In genomic region chr5:73079801-73080200, GRCm38 (mm10) we compare ENCODE assay signal across 23 mouse cellular contexts.
A peak's percentile ranks its signal among the peaks of the same experiment; 100 is the strongest.
DNase-seq lines count a peak whose midpoint lies in the region; ATAC-seq and TF ChIP-seq lines count a peak whose summit lies in the region.
"Had no signal": no experiment of that assay in that cellular context is flagged by ENCODE, and none has a peak within 500 bp of the region (broad histone marks: within the 10 kb centered on the region; RNA-seq: fewer than 3 reads in every experiment).

No protein-coding gene starts in this region.

- no peaks in the 10 kb centered on the region for H3K27me3 ChIP-seq in midbrain, postnatal 0 days (ENCODE audit: insufficient read depth, low read length)
- H3K27me3 ChIP-seq in midbrain, embryonic 13.5 days, result no peaks in the 10 kb centered on the region
- H3K27me3 ChIP-seq in neural tube, embryonic 15.5 days (replicated peaks), result no peaks in the 10 kb centered on the region
- H3K27me3 ChIP-seq in limb, embryonic 10.5 days (ENCODE audit: low read depth, poor library complexity, severe bottlenecking), result no peaks in the 10 kb centered on the region
- H3K27me3 ChIP-seq: CH12.LX; embryonic facial prominence, embryonic 12.5 days; forebrain, embryonic 13.5 days; forebrain, embryonic 15.5 days; Patski had no signal

- no peak overlapping the region for H3K27ac ChIP-seq in midbrain, postnatal 0 days (ENCODE audit: low read depth, low read length)
- H3K27ac ChIP-seq in midbrain, embryonic 13.5 days, result no peak overlapping the region
- H3K27ac ChIP-seq in ES-E14 (ENCODE audit: insufficient read depth, low read depth, low read length, poor library complexity, severe bottlenecking), result no peak overlapping the region
- H3K27ac ChIP-seq in neural tube, embryonic 15.5 days (replicated peaks), result no peak overlapping the region
- H3K27ac ChIP-seq in limb, embryonic 10.5 days, result no peak overlapping the region
- H3K27ac ChIP-seq: embryonic facial prominence, embryonic 10.5 days; embryonic facial prominence, embryonic 12.5 days; forebrain, embryonic 13.5 days; forebrain, embryonic 15.5 days had no signal

- in situ Hi-C loops in ES-E14 (cut with MboI; ENCODE audit: low sequenced_read_pairs in 2 of 2, unreplicated experiment in 2 of 2), result no loop called here

- ATAC-seq in midbrain, postnatal 0 days (ENCODE audit: low FRiP score), result no peak
- ATAC-seq in midbrain, embryonic 13.5 days, result no peak
- no peak for ATAC-seq in neural tube, embryonic 15.5 days (ENCODE audit: low FRiP score)
- ATAC-seq: activated CD4-positive, CD25-positive, alpha-beta regulatory T cell, adult 4 months; CD4-positive, CD25-positive, alpha-beta regulatory T cell, adult 4 months; forebrain, embryonic 13.5 days; forebrain, embryonic 15.5 days; forebrain, postnatal 0 days; Patski had no signal

- no peaks in the 10 kb centered on the region for H3K4me1 ChIP-seq in midbrain, postnatal 0 days (ENCODE audit: insufficient read depth, low read length)
- H3K4me1 ChIP-seq in midbrain, embryonic 13.5 days (replicated peaks), result no peaks in the 10 kb centered on the region
- peaks cover 0 to 2% of the 10 kb centered on the region in 2 experiments; a peak in 2 of 4 replicates for H3K4me1 ChIP-seq in ES-E14 (ENCODE audit: control insufficient read depth in 2 of 2, insufficient read depth in 2 of 2, low read length in 2 of 2, poor library complexity in 1 of 2)
- no peaks in the 10 kb centered on the region for H3K4me1 ChIP-seq in neural tube, embryonic 15.5 days
- H3K4me1 ChIP-seq in limb, embryonic 10.5 days, result no peaks in the 10 kb centered on the region
- H3K4me1 ChIP-seq: embryonic facial prominence, embryonic 10.5 days; embryonic facial prominence, embryonic 12.5 days; forebrain, embryonic 13.5 days; forebrain, embryonic 15.5 days had no signal

- H3K36me3 ChIP-seq in midbrain, postnatal 0 days (ENCODE audit: insufficient read depth, low read length), result peaks cover 50% of the 10 kb centered on the region
- peaks cover 78% of the 10 kb centered on the region for H3K36me3 ChIP-seq in midbrain, embryonic 13.5 days
- peaks cover 24% of the 10 kb centered on the region for H3K36me3 ChIP-seq in ES-E14 (ENCODE audit: control insufficient read depth, insufficient read depth, low read length, poor library complexity, severe bottlenecking)
- peaks cover 65% of the 10 kb centered on the region for H3K36me3 ChIP-seq in neural tube, embryonic 15.5 days
- peaks cover 79% of the 10 kb centered on the region for H3K36me3 ChIP-seq in limb, embryonic 10.5 days

- WGBS in midbrain, postnatal 0 days, result 78% methylated on average over 5 of the region's 5 CpGs
- 92% methylated on average over 5 of the region's 5 CpGs for WGBS in midbrain, embryonic 13.5 days
- 84% methylated on average over 5 of the region's 5 CpGs for WGBS in neural tube, embryonic 15.5 days
- 76% methylated on average over 5 of the region's 5 CpGs for WGBS in limb, embryonic 10.5 days

- peak; percentile 5; the same call in 1 of the 2 replicates for TF ChIP-seq CTCF in midbrain, postnatal 0 days (IDR thresholded peaks at IDR 0.05)

- H3K9ac ChIP-seq in midbrain, postnatal 0 days (replicated peaks; ENCODE audit: low read length, poor library complexity, severe bottlenecking), result no peak overlapping the region
- H3K9ac ChIP-seq in midbrain, embryonic 13.5 days (replicated peaks), result no peak overlapping the region
- H3K9ac ChIP-seq in ES-E14 (ENCODE audit: insufficient read depth, low read depth, low read length, poor library complexity, severe bottlenecking), result no peak overlapping the region
- H3K9ac ChIP-seq in neural tube, embryonic 15.5 days (replicated peaks), result no peak overlapping the region
- H3K9ac ChIP-seq: embryonic facial prominence, embryonic 12.5 days; forebrain, embryonic 13.5 days; forebrain, embryonic 15.5 days; forebrain, postnatal 0 days had no signal

- no peak for DNase-seq in midbrain, postnatal 0 days (ENCODE audit: low spot score)
- no peak for DNase-seq in ES-E14 (ENCODE audit: low read depth, low spot score)
- no peak for DNase-seq in limb, embryonic 10.5 days (ENCODE audit: low spot score)
- DNase-seq: adrenal gland, adult 8-10 months; adrenal gland, postnatal 14 days; adrenal gland, postnatal 36 days; B cell, adult 2 months; cerebellum, adult 11-12 months; cerebellum, adult 2 months; cerebellum, adult 9-10 months; cerebellum, postnatal 10 days; cerebellum, postnatal 25 days; forebrain, postnatal 0 days had no signal

- H3K4me2 ChIP-seq in midbrain, postnatal 0 days (ENCODE audit: low read depth, low read length, poor library complexity, severe bottlenecking), result no peak overlapping the region
- no peak overlapping the region for H3K4me2 ChIP-seq in midbrain, embryonic 13.5 days (replicated peaks)
- no peak overlapping the region for H3K4me2 ChIP-seq in neural tube, embryonic 15.5 days
- H3K4me2 ChIP-seq: embryonic facial prominence, embryonic 12.5 days; forebrain, embryonic 13.5 days; forebrain, embryonic 15.5 days had no signal

- no peak overlapping the region for H3K4me3 ChIP-seq in midbrain, postnatal 0 days (ENCODE audit: low read depth, low read length)
- H3K4me3 ChIP-seq in midbrain, embryonic 13.5 days (replicated peaks), result no peak overlapping the region
- H3K4me3 ChIP-seq in ES-E14 (ENCODE audit: insufficient read depth in 1 of 2, low read depth in 1 of 2, low read length in 2 of 2, poor library complexity in 1 of 2, severe bottlenecking in 1 of 2), result no peak overlapping the region
- H3K4me3 ChIP-seq in neural tube, embryonic 15.5 days (replicated peaks), result no peak overlapping the region
- no peak overlapping the region for H3K4me3 ChIP-seq in limb, embryonic 10.5 days
- H3K4me3 ChIP-seq: embryonic facial prominence, embryonic 10.5 days; embryonic facial prominence, embryonic 12.5 days; forebrain, embryonic 13.5 days; forebrain, embryonic 15.5 days had no signal

- no peaks in the 10 kb centered on the region for H3K9me3 ChIP-seq in midbrain, postnatal 0 days (ENCODE audit: low read length)
- no peaks in the 10 kb centered on the region for H3K9me3 ChIP-seq in midbrain, embryonic 13.5 days
- H3K9me3 ChIP-seq in ES-E14 (ENCODE audit: control insufficient read depth, insufficient read depth, low read depth, low read length), result no peaks in the 10 kb centered on the region
- H3K9me3 ChIP-seq in neural tube, embryonic 15.5 days (replicated peaks), result no peaks in the 10 kb centered on the region
- H3K9me3 ChIP-seq in limb, embryonic 10.5 days (replicated peaks), result no peaks in the 10 kb centered on the region
- H3K9me3 ChIP-seq: embryonic facial prominence, embryonic 10.5 days; embryonic facial prominence, embryonic 12.5 days; forebrain, embryonic 13.5 days; forebrain, embryonic 15.5 days had no signal

TF ChIP-seq in ES-E14, 5 proteins besides CTCF, POLR2A, EP300 and RAD21:
- TF ChIP-seq ZC3H11A (IDR thresholded peaks at IDR 0.05; ENCODE audit: borderline replicate concordance, low read depth, low read length) (no peak), MAFK (IDR thresholded peaks at IDR 0.05; ENCODE audit: insufficient read depth, low read depth, low read length) (peak; percentile 74)
